Mouse (Mus musculus) testis, adult 2 months (tissue): Measurements from ENCODE around the gene Rasa3.

Experiments used
- CTCF ChIP-seq: fragments of 200-500 bp; IDR thresholded peaks from 2 replicates; pipeline ENCODE4 v1.5.1; 2012; ENCODE audit warnings: low read depth, mild to moderate bottlenecking, inconsistent platforms, low read length, moderate library complexity; ENCODE audit not compliant: control insufficient read depth, insufficient read depth, insufficient replicate concordance
- POLR2A ChIP-seq: fragments of 200-500 bp; IDR thresholded peaks from 2 replicates; pipeline ENCODE4 v1.6.1; 2012; ENCODE audit warnings: low read depth, mild to moderate bottlenecking, inconsistent platforms, low read length, moderate library complexity; ENCODE audit not compliant: control insufficient read depth

DNA sequence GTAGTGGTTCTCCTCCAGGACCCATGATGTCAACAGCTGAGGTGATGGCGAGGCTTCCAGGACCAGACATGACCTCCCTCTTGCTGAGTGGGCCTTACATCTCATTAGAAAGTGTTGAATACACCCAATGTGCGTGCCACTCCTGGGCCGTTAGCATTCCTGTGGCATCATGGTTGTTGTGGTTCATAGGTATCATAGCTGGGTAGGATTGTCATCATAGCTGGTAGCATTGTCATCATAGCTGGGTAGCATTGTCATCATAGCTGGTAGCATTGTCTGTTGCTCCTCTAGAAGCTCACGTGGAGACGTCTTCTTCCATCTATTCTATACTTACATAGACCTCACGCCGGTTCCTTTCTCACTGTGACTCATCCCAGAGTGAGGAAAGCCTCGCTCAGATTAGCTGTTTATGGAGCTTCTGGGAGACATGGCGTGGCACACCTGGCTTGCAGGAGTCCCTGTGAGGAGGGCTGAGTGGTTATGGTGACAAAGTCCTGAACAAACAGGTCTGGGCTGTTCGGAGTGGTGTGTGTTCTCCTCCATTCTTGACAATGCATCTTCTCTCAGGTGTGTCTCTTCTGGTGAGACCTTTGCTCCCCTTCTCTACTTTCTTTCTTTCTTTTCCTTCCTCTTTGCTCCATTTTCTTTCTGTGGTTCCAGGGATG is 17.9 kb upstream of the Rasa3 start:
- no peak for TF ChIP-seq CTCF
- no peak for TF ChIP-seq POLR2A
